Mouse (Mus musculus) cerebellum, adult 2 months (tissue): Measurements from ENCODE around the gene Raet1e.
"Not testable (repeated sequence)": the region's sequence is repeated elsewhere in the genome, so short reads cannot be mapped to it uniquely, and the experiment has no call there.

ENCODE experiments used
- CTCF ChIP-seq: fragments of 200-500 bp; IDR thresholded peaks from 2 replicates; pipeline ENCODE4 v1.5.1; 2011; ENCODE audit warnings: low read depth, mild to moderate bottlenecking, control low read depth, low read length, moderate library complexity, borderline replicate concordance; ENCODE audit not compliant: insufficient read depth
- POLR2A ChIP-seq: fragments of 200-500 bp; IDR thresholded peaks from 2 replicates; pipeline ENCODE4 v1.6.1; 2011; ENCODE audit warnings: low read length, control low read depth, borderline replicate concordance; ENCODE audit not compliant: insufficient read depth

DNA sequence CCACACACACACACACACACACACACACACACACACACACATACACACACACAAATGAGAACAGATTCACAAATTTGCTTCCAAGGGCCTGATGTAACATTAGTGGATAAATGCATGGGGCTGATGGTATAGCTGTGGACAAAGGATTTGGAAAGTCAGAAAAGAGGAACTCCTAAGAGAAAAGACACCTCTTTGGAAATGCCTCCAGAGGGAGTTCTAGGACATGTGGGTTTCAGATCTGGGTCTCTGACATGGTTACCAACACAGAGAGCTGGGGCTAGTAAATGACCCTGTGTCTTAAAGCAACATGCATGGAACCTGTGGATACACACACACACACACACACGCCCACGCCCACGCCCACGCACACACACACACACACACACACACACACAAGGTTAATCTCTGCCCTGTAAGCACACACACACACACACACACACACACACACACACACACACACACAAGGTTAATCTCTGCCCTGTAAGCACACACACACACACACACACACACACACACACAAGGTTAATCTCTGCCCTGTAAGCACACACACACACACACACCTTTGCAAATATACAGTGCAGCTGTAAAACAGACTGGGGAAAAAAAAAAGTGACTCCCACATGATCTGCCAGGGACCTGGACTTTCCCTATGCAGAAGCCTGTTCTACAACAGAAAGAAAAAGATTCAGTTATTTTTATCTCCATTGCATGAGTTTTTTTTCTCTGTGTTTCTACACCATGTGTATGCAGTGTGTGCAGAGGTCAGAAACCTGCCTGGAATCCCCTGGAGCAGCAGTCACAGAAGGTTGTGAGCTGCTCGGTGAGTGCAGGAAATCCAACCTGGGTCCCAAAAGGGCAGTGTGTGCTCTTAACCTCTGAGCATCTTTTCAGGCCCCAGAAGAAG lies 14.3 kb downstream of the Raet1e start:
- TF ChIP-seq POLR2A, CTCF: not testable (repeated sequence)
